ENCODE assay signal across 8 mouse cellular contexts in the genomic region with DNA sequence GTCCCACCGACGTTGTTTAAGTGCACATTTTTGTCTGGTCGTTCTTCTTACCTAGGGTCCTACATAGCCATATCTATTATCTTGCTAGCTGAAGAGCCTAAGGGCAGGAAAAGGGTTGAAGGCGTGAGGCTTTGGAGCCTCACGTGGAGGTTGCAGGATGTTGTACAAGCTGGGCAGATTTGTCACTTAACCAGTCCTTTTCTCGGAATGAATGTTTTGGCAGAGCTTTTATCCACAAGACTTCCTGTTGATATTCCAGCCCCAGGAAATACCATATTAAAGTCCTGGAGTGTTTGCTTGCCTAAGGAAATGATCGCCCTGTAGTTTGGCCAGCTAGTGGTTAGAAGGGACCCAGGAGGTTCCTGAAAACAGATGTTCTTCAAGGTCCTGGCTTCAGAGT. TPM values are rescaled to one million over a fixed set of nuclear protein-coding genes. Genes with fewer than 3 reads are reported as not detected.
DNase-seq lines count a peak whose midpoint lies in the region; ATAC-seq lines count a peak whose summit lies in the region.

No protein-coding gene starts in this region.

- H3K4me3 ChIP-seq in forebrain, embryonic 12.5 days (replicated peaks), result peak overlapping the region; percentile 82
- peak overlapping the region; percentile 78 for H3K4me3 ChIP-seq in intestine, embryonic 15.5 days (replicated peaks)
- peak overlapping the region; percentile 72 for H3K4me3 ChIP-seq in lung, embryonic 16.5 days (ENCODE audit: low read length)

- intact Hi-C loops in left cerebral cortex, postnatal 36 days (cut with DNase I), result no loop called here

- H3K36me3 ChIP-seq in forebrain, embryonic 12.5 days (replicated peaks), result no peaks in the 10 kb centered on the region
- no peaks in the 10 kb centered on the region for H3K36me3 ChIP-seq in intestine, embryonic 15.5 days
- no peaks in the 10 kb centered on the region for H3K36me3 ChIP-seq in lung, embryonic 16.5 days (ENCODE audit: control insufficient read depth, insufficient read depth, low read length)

- H3K27me3 ChIP-seq in forebrain, embryonic 12.5 days, result no peaks in the 10 kb centered on the region
- no peaks in the 10 kb centered on the region for H3K27me3 ChIP-seq in intestine, embryonic 15.5 days (replicated peaks)
- no peaks in the 10 kb centered on the region for H3K27me3 ChIP-seq in lung, embryonic 16.5 days (ENCODE audit: control insufficient read depth, insufficient read depth, low read depth, low read length)

- no peak overlapping the region for H3K27ac ChIP-seq in forebrain, embryonic 12.5 days
- H3K27ac ChIP-seq in intestine, embryonic 15.5 days, result peak overlapping the region; percentile 91; the same call in 1 of the 2 replicates
- H3K27ac ChIP-seq in lung, embryonic 16.5 days (ENCODE audit: low read length), result peak overlapping the region; percentile 94

- WGBS in forebrain, embryonic 12.5 days, result 8% methylated on average over 7 of the region's 7 CpGs
- under 1% methylated on average over 7 of the region's 7 CpGs for WGBS in intestine, embryonic 15.5 days
- WGBS in lung, embryonic 16.5 days, result under 1% methylated on average over 7 of the region's 7 CpGs

- H3K9ac ChIP-seq in forebrain, embryonic 12.5 days, result peak overlapping the region; percentile 83
- peak overlapping the region; percentile 74 for H3K9ac ChIP-seq in intestine, embryonic 15.5 days
- H3K9ac ChIP-seq in lung, embryonic 16.5 days (ENCODE audit: low read length), result peak overlapping the region; percentile 85

- H3K4me2 ChIP-seq in forebrain, embryonic 12.5 days, result peak overlapping the region; percentile 92
- peak overlapping the region; percentile 83 for H3K4me2 ChIP-seq in intestine, embryonic 15.5 days (replicated peaks)
- H3K4me2 ChIP-seq in lung, embryonic 16.5 days (ENCODE audit: low read depth, low read length), result peak overlapping the region; percentile 80

- ATAC-seq in forebrain, embryonic 12.5 days (ENCODE audit: low FRiP score), result no peak
- no peak for ATAC-seq in intestine, embryonic 15.5 days
- ATAC-seq in lung, embryonic 16.5 days (ENCODE audit: low read depth), result no peak

- no peaks in the 10 kb centered on the region for H3K9me3 ChIP-seq in forebrain, embryonic 12.5 days
- no peaks in the 10 kb centered on the region for H3K9me3 ChIP-seq in intestine, embryonic 15.5 days
- H3K9me3 ChIP-seq in lung, embryonic 16.5 days (ENCODE audit: control insufficient read depth, low read length), result no peaks in the 10 kb centered on the region

- peak; percentile 50 for DNase-seq in kidney, adult 11 months
- no peak for DNase-seq in kidney, postnatal 4 days
- DNase-seq in frontal cortex, postnatal 10 days (ENCODE audit: low spot score in 2 of 2), result no peak
- DNase-seq in layer of hippocampus, adult 9-11 months, result no peak
- no peak for DNase-seq in left cerebral cortex, postnatal 36 days (ENCODE audit: low spot score in 2 of 2)

- H3K4me1 ChIP-seq in forebrain, embryonic 12.5 days, result peaks cover 13% of the 10 kb centered on the region
- peaks cover 6% of the 10 kb centered on the region; the same call in 1 of the 2 replicates for H3K4me1 ChIP-seq in intestine, embryonic 15.5 days (replicated peaks)
- H3K4me1 ChIP-seq in lung, embryonic 16.5 days (replicated peaks; ENCODE audit: control insufficient read depth, insufficient read depth, low read length), result peaks cover 12% of the 10 kb centered on the region

RNA-seq across cellular contexts. Expression of a gene that starts 1.1 kb away (rescaled TPM):
- polyA plus RNA-seq in forebrain, embryonic 12.5 days (2016; fragmentation: Nextera tagmentation; extraction: Ambion mirVana), result 69.6 and 71.4 TPM in 2 replicates
- polyA plus RNA-seq in intestine, embryonic 15.5 days (2015; fragmentation: Nextera tagmentation; extraction: Ambion mirVana), result 71.2 and 74.5 TPM in 2 replicates
- polyA plus RNA-seq in lung, embryonic 16.5 days (2015; fragmentation: Nextera tagmentation; extraction: Ambion mirVana), result 73.3 and 80.2 TPM in 2 replicates
- 10 to 100 TPM; 50.2 to 50.4 TPM for total RNA-seq in left cerebral cortex, postnatal 36 days (2021)

RNA-seq across cellular contexts. Expression of a gene that starts 10.2 kb away (rescaled TPM):
- 6.0 and 6.2 TPM in 2 replicates for polyA plus RNA-seq in forebrain, embryonic 12.5 days (2016; fragmentation: Nextera tagmentation; extraction: Ambion mirVana)
- 6.2 and 6.3 TPM in 2 replicates for polyA plus RNA-seq in intestine, embryonic 15.5 days (2015; fragmentation: Nextera tagmentation; extraction: Ambion mirVana)
- 11.8 and 12.2 TPM in 2 replicates for polyA plus RNA-seq in lung, embryonic 16.5 days (2015; fragmentation: Nextera tagmentation; extraction: Ambion mirVana)
- total RNA-seq in left cerebral cortex, postnatal 36 days (2021), result 1 to 10 TPM; 6.9 to 7.9 TPM

RNA-seq across cellular contexts. Expression of a gene that starts 12.3 kb away (rescaled TPM):
- 25.7 and 27.6 TPM in 2 replicates for polyA plus RNA-seq in forebrain, embryonic 12.5 days (2016; fragmentation: Nextera tagmentation; extraction: Ambion mirVana)
- 13.2 and 13.3 TPM in 2 replicates for polyA plus RNA-seq in intestine, embryonic 15.5 days (2015; fragmentation: Nextera tagmentation; extraction: Ambion mirVana)
- 22.0 and 23.4 TPM in 2 replicates for polyA plus RNA-seq in lung, embryonic 16.5 days (2015; fragmentation: Nextera tagmentation; extraction: Ambion mirVana)
- total RNA-seq in left cerebral cortex, postnatal 36 days (2021), result 10 to 100 TPM; 13.9 to 16.0 TPM

RNA-seq across cellular contexts. Expression of a gene that starts 56.3 kb away (rescaled TPM):
- 26.1 and 27.4 TPM in 2 replicates for polyA plus RNA-seq in forebrain, embryonic 12.5 days (2016; fragmentation: Nextera tagmentation; extraction: Ambion mirVana)
- 13.2 and 13.4 TPM in 2 replicates for polyA plus RNA-seq in intestine, embryonic 15.5 days (2015; fragmentation: Nextera tagmentation; extraction: Ambion mirVana)
- 20.6 and 21.7 TPM in 2 replicates for polyA plus RNA-seq in lung, embryonic 16.5 days (2015; fragmentation: Nextera tagmentation; extraction: Ambion mirVana)
- 10 to 100 TPM; 25.3 to 32.7 TPM for total RNA-seq in left cerebral cortex, postnatal 36 days (2021)
